Mouse (Mus musculus) adrenal gland, postnatal 4 days (tissue): ENCODE measurements around the gene Qprt. TPM values are rescaled to one million over a fixed set of nuclear protein-coding genes. Genes with fewer than 3 reads are reported as not detected.

Source experiments
- DNase-seq, 2 experiments: peaks; one replicate each; pipeline ENCODE4 v3.0.0; 2021 to 2022; ENCODE audit warnings: low spot score in 2 of 2, mixed read lengths in 2 of 2
- total RNA-seq, 2 experiments: library from RNA; stranded (reverse); gene quantifications; 2 replicates each; pipeline ENCODE4 v1.2.3; 2021

Gene Qprt
- total RNA-seq, 2 experiments from 2014 or later = 5.7 to 12.0 TPM

DNA sequence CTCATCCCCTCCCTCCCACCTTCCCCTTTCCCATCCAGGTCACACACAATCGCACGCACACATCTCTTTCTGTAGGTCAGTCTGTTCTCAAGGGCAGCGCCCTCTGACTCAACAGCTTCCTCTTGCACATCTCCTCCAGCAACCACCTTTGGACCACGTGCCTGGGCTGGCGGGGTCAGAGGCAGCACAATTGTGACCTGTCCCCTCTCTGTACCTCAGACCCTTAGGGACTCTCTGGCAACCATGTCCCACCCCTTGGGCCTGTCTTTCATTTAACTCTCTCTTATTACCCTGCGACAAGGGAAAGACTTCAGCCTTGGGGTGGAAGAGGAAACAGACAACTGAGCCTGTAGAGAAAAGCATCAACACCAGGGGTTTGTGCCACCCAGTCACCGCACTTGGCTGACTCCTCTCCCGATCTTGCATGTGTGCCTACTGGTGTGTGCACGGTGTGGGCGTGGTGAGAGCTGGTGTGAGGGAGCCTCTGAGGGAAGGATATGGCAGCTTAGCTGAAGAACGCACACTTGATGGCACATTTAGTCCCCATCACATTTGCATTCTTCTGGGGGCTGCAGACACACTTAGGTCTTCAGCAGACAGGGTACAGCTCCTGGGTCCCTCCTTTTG is 12.9 kb upstream of the Qprt start:
- no peak for DNase-seq

DNA sequence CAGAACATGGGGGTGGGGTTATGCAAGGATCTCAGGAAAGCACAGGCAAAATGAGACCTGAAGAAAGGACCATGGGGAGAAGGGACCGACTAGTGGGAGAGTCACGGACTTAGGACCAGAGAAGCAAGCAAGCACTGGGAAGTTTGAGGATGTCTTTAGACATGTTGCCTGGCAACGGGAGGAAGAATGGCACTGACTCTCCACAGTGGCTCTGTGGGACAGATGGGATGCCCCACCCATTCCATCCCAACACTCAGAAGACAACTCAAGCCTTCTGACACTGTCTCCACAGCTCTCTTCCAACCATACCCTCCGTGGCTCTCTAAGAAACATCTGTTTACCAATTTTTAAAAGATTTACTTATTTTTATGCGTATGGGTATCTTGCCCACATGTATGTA is 11.1 kb upstream of the Qprt start:
- DNase-seq = no peak

DNA sequence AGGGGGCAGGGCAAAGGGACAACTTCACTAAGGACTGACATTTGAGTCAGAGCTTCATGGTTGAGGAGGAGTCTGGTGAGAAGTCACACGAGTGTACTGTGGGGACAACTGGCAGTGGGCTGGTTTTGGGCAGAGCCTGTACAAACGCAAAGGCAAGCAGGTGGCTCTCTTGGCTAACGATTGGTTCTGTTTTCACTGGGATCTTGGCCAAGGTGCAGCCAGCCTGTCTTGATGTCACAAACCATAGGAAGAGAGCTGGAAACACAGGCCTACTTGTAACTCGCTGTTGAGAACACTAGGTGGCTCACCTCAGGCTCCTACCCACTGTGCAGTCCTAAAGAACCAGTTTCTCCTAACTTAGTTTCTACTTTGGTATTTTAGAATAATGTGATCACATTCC is 7.6 kb upstream of the Qprt start:
- DNase-seq = no peak

DNA sequence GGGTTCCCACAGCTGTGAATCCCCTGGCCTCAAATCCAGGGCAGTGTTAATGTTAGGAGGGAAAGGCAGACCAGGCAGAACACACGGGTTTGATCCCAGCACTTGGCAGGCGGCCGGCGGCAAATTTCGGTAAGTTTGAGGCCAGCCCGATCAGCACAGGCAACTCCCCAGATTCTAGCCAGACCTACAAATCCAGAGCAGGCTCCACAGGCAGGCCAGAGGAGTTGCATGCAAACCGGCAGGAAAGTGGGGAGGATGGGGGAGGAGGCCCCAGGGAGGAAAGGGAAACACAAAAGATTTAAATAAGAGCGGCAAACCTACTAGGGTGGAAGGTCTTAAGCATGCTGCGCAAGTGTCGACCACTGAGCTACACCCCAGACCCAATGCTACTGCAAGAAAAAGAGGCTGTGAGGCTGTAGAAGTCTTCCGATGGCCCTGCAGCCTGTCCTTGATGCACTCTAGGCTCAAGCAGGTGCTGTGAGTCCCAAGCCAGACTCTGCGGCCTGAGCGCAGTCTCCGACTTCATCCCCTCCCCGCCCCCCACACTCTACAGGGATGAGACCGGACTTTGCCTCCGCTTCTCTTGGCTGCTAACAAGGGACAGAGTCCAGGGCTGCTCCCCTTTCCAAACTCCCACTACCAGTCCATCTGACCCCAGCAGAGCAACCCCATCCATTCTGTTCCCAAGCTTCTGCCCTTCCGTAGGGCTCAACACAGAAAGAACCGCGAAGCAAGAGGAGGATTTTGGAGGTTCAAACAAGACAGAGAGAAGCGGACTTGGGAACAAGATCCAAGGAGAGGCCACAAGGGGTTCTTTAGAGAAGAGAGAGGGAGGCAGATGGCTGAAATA is 740 bp downstream of the Qprt start:
- DNase-seq = no peak

DNA sequence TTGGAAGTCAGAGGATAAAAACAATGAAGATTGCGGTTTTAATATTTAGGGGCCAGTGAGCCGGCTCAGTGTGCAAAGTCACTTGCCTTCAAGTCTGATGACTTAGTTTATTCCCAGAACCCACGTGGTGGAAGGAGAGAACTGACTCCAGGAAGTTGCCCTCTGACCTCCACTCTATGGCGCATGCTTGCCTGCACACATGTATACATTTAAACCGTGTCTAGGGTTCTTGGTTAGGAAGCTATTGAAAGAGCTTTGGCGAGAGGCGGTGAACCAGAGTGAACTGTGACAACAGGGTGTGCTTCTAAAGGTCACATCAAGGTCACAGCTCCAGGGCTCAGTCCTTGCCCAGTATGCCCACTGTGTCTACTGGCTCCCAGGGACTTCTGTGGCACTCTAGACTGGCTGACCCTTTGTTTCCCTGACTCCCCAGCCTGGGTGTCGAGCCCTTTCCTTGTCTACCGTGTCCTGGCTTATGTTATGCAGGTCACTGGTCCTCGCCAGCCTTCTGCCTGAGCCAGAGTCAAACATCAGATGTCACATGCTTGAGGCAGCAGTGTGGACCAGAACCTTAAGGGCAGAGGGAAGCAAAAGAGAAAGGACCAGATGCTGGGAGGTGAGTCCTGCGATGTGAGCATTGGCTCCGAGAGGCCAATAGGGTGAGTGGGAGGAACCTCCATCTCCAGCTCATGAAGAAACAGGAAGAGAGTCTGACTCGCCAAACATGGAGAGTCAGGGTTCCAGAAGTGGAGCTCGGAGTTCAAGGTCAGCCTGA is 3.2 kb downstream of the Qprt start:
- no peak for DNase-seq

DNA sequence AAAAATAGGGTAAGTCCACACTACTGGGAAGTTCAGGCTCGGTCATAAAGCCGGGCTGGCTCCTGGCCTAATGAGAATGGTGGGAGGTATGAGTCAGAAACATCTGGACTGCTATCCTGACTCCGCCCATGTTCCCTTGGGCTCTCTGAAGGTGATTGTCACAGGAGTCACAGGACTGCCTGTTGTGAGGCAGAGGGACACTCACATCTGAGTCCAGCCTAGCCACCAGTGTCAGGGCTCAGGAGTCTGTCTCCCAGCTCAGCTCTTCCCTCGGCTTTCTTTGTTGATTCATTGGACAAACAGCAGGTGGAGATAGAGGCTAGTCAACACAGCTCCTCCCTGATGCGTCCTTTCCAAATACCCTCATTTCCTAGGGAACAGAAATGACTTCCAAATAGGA is 4.1 kb downstream of the Qprt start:
- no peak for DNase-seq

DNA sequence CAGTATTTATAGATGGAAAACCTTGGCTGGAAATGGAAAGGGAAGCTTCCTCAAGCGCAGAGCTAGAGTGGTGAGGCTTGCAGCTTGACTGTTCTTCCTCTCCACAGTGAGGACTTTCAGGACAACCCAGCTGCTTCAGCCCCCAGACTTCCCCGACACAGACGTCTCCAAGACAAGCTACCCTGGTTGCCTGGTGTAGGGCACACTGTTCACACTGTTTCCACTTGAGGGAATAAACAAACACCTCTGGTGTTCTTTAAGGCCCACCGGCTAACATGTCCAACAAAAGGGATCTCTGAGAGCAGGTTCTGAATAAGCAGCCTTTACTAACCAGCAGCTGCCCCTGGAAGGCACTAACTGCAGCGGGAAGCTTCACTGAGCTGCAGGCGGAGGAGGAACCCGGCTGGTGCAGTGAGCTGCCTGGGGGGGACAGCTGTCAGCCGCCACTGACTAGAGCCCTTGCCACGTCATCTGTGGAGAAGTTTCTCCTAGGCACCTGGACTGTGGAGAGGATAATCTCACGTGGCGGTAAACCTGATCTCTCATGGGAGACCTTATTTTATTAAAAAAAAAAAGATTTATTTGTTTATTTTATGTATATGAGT is 5.6 kb downstream of the Qprt start:
- DNase-seq = no peak

DNA sequence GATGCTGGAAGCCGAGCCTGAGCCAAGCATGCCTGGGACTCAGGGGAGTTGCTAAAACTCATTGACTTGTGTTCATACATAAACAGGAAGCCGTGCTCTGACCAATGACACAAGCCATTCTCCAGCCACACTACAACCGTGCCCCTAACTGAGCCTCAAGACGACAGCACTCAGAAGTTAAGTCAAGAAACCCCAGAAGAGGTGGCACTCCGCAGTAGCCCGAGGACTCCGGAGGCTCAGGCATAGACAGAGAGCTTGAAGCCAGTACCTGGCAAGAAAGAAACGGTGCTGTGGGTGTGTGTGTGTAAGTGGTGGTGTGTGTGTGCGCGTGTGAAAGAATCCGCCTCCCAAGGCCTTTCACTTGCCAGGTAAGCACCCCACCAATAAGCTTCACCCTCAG is 7.1 kb downstream of the Qprt start:
- no peak for DNase-seq

DNA sequence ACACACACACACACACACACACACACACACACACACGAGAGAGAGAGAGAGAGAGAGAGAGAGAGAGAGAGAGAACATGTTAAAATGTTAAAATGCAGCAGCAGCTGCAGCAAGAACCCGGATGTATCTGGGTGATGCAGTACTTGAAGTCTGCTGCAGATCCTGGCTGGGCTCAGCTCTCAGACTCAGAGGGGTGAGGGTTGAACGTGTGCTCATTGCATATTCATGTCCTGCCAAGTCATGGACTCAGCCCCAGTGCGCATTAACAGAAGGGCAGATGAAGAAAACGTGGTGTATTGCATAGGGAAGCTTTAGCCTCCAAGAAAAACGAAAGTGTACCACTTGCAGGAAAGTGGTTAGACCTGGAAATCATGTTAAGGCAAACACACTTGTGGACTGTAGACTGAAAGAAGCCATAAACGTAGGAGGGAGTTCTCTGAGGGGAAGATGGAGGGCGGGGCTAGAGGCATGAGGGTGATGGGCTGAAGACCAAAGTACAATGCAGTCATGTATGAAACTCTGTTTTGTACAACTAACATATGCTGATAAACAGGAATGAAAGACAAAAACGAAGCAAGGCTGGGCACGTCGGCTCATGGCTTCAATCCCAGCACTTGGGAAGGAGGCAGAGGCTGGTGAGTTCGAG is 8.3 kb downstream of the Qprt start:
- DNase-seq = no peak

DNA sequence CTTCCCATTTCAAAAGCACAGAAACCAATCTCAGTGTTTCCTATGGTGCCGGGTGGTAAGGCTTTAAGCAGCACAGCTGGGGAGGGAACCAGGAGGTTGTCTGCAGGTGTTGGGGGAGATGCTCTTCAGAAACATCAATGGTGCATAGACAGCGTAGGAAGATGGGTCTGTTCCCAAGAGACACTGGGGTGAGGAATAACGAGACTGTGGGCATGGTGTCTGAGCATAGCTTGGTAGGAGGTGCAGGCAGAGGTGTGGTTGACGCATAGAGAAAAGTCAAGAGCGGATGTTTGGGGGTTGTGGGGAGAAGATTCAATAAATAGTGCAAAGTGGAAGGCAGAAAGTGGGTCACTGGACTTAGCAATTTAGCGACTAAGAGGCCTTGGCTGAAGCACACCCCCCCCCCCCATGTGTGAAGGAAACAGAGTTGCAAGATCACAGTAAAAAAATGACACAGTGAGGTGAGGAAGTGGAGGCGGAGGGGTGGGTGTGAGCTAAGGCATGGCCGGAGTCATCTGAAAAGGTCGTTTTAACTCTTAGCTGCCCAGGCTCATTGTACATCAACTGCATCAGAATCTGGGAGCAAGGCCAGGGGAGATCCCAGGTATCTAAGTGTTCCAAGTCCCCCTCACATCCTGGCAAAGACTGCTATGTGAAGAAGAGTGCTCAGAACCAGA is 9.0 kb downstream of the Qprt start:
- DNase-seq = no peak

DNA sequence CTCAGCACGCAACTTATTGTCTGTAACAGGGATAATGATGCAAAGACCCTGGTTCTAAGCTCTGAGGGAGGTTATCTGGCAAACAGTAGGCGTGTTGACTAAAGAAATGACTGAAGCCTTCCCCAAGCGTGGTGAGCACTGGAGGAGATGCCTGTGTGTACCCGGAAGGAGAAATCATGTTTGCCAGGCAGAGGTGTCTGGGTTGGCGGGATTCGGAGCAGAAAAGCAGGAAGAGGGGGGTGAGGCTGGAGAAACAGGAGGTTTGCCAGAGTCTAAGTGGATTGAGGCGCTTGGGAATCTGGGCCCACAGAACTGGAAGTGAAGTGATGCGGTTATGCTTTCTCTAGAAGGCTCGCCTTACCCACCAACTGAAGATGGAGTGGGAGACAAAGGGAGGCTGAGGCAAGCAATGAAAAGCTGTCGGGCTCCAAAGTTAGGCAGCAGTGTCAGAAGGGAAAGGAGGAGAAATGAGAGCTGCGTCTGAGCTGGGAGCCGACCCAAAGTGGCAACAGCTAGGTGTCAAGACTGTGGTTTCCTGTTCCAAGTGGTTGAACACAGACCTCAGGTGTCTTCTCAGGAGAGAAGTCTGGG is 9.7 kb downstream of the Qprt start:
- no peak for DNase-seq

DNA sequence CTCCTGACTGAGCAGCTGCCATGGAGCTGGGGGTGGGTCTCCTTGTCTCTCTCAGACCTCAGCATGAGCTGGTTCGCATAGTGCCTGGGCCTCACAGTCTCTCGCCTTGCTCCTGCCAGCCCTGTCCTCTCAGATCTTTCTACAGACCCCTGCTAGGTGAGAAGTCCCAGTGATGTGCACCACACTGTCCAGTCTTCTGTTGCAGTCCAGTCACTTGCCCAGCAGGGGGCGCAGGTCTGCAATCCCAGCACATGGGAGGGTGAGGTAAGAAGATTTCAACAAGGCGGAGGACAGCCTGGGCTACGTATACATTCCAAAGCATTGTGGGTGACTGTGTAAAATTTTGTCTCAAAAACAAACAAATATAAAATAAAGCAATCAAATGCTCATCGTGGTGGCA is 10.6 kb downstream of the Qprt start:
- DNase-seq = no peak

DNA sequence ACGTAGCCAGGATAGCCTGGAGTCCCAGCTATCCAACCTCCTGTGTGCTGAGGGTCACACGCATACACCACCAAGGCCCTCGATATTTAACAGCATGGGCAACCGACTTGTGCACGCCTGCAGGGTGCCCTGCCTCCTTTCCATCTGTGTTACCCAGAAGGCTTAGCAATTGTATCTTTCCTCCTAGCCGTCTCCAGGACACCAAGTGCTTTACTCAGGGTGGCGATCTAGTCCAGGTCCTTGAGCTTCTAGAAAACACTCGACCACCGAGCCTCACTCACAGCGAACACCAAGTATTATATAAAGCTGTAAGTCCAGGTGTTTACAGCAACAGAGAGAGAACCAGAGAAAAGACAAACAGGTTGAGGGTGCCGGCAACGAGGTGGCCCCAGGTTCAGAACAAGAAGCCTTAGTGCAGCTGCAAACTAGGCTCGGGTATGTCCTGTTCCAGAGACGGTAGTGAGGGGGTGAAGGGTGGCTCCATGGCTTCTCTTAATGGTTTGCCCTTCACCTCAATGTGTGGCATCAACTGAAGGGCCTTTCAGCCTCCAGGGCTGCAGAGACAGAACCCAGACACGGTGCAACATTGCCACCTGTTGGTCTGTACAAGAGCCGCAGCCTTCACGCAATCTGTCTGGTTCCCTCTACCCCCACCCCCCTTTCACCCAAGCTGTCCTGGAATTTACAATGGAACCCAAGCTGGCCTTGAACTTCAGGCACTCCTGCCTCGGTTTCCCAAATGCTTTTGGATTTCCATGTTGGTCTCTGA is 11.6 kb downstream of the Qprt start:
- peak in 1 of 2 experiments; percentile 39 for DNase-seq

DNA sequence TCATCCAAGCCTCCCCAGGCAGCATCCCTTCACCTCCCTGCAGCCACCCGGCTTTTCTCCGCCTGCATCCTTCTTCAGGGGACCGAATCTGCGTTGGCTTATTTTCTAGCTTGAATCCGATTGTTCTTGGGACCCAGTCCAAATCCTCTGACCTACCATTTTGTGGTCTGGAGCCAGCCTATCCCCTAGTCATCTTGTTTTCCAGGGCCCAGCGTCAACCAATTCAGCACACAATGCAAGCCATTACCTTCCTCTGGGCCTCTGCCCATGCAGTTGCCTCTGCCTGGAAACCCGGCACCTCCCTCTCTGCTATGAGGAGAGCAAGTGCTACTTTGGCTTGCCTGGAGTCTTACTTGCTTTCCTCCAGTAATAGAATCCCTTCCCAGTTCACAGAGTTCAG is 16.5 kb downstream of the Qprt start:
- DNase-seq = no peak

DNA sequence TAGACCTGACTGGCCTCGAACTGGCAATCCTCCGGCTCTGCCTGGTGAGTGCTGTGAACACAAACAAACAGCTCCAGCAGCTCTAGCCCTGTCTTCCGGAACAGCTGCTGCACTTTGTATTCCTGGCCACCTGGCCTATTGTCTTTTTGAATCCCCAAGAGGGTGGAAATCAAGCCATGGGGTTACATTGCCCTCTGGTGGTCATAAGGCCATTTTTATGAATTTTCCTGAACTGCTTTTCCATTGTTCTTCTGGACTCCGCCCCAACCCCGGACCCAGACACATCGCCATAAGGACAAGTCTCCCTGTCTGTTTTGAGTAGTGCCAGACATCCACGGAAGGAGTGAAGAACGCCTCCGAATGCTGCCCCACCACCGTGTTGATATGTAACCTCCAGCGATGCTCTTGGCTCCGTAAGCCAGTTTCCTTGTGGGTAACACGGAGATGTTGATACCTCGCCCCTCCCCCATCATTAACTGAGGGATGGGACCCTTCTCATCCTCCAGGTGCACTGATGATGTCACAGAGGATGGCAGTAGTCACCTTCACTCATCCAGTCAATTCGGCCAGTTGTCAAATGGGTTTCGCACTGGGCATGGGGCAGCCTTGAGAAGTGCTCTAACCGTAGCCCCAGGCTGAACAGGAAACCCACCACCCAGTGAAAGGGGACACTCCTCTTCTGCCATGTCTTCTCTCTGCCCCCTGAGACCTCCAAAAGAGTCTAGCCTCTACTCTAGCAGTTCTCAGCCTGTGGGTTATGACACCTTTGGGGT is 17.3 kb downstream of the Qprt start:
- DNase-seq = peak in 1 of 2 experiments; percentile 53

DNA sequence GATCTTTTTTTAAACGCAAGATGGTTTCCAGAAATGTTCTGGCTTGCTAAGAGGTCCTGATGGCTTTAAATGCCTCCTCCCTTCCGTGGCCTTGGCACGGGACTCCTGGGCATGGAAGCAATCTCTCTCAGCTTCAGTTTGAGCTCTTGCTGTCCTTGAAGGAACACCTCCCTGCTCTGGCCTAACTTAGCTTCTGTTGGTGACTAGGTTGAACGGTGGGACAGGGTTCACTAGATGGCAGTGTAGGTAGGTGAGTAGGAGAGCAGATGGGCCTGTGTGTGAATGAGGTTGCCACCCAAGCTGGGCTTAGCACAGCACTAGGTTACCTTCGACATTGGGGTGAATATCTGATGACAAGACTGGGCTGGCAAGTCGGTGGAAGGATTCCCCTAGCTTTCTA is 18.1 kb downstream of the Qprt start:
- DNase-seq = no peak

DNA sequence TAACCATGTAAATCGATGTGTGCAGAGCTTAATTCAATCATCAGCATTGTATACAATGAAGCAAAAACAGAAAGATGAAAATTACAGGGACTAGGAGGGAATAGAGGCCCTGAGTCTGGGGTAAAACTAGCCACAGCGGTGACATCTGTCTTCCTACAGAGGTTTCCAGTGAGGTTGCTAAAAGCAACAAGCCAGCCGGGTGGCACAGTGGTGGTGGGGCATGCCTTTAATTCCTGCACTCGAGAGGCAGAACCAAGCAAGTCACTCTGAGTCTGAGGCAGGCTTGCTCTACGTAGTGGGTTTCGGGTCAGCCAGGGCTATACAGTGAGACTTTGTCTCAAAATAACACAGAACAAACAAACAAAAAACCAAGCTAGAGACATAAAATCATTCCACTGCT is 19.9 kb downstream of the Qprt start:
- no peak for DNase-seq

DNA sequence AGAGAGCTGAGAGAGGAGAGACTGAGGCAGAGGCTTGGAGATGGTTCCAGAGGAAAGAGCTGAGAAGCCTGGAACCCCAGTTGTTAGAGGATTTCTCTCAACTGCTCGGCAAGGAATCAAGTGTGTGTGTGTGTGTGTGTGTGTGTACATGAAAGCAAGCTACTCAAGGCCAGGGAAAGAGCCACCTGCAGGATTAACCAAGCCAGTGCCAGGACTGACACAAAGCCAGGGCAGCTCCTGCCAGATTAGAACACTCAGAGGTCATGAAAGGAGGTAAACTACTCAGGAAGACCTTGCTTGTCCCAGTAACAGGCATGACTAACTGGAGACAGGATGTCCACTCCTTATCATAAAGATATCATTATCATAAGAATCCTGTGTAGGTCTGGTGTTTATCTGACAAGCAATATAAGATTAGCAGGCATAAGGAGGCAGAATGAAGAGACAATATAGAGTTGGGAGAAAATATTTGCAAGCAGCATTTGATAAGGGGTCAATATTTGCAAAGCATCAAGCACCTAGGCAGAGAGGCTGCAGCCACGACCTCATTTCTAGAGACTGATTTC is 20.5 kb downstream of the Qprt start:
- no peak for DNase-seq
